Mouse (Mus musculus) frontal cortex, postnatal 10 days (tissue): ENCODE data around the gene Btbd35f29.
"Not testable (repeated sequence)": the region's sequence is repeated elsewhere in the genome, so short reads cannot be mapped to it uniquely, and the experiment has no call there.

Source experiments
- DNase-seq, 2 experiments: peaks; one replicate each; pipeline ENCODE4 v3.0.0; 2022; ENCODE audit warnings: low spot score in 2 of 2, mixed read lengths in 1 of 2

Btbd35f29 gene

DNA sequence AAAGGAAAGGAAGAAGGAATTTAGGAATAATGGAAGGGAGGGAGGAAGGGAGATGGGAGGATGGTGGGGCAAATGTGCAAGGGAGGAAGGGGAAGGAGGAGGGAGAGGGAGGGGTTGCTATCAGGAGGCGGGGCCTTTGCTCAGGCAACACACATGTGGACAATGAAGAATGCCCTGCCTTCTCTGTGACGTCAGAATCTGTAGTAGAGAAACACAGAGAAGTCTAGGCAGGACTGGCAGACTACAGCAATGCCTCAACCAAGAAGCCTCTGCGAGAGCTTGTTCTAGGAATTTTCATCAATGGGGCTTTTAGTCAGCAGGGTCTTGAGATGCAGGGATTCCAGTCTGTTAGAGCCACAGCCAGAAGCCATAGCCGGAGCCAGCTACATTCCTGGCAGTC lies at the start of gene Btbd35f29:
TSS of gene Btbd35f29 (plus strand) at position 301 of the 400 bp plus-strand sequence.
- DNase-seq, result not testable (repeated sequence)

DNA sequence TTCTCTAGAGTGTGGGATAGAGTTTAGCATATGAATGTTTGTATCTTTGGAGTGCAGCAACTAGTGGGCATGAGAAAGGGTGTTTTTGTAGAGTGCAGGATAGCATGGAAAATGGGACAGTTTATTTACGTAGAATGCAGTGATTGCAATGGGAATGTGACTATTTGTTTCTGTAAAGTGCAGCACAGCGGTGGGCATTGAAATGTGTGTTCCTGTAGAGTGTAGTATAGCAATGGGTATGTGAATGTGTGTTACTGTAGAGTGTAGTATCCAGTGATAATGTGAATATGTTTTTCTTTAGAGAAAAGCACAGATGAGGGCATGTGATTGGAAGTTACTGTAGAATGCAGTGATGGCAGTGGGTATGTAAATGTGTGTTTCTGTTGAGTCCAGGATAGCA lies 23.9 kb downstream of the Btbd35f29 start:
- not testable (repeated sequence) for DNase-seq

DNA sequence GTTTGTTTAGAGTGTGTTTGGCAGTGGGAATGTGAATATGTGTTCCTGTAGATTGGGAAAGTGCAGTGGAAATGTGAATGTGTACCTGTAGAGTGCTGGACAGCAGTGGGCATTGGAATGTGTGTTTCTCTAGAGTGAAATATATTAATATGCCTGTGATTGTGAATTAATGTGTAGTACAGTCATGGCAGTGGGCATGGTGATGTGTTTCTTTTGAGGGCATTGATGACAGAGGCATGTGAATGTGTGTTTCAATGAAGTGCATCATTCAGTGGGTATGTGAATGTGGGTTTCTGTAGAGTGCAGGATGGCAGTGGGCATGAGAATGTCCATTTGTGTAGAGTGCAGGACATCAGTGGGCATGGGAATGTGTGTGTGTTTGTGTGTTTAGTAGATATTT lies 27.7 kb downstream of the Btbd35f29 start:
- DNase-seq, result not testable (repeated sequence)

DNA sequence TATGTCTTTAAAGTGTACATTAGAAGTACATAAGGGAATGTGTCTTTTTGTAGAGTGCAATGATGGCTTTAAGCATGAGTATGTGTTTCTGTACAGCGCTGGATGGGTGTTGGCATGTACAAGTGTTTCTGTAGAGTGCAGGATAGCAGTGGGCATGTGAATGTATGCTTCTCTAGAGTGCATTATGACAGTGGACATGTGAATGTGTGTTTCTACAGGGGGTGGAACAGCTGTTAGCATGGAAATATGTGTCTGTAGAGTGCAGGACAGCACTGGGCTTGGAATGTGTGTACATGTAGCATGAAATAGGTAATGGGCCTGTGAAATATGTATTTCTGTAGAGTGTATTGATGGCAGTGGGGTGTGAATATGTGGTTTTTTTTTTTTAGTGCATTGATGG lies 28.4 kb downstream of the Btbd35f29 start:
- not testable (repeated sequence) for DNase-seq

DNA sequence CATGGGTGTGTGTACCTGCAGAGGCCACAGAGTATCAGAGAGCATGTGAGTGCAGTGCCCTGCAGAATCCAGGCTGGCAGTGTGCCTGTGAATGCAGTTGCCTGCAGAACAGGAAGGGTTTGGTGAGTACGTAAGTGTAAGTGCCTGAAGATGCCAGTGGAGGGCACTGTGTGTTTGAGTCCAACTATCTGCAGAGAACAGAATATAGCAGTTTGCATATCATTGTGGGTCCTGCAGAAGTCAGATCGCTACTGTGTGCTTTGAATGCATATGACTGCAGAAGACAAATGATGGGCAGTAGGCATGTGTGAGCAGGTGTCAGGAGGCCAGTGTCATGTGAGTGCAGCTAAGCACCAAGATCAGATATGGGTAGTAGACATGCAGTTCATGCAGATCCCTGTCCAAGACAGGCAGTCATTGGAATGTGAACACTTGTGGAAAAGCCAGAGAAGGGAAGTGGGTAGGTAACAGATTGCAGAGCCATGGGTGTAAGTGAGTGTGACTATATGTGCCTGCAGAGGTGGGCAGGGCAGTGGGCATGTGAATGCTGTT lies 41.1 kb downstream of the Btbd35f29 start:
- not testable (repeated sequence) for DNase-seq

DNA sequence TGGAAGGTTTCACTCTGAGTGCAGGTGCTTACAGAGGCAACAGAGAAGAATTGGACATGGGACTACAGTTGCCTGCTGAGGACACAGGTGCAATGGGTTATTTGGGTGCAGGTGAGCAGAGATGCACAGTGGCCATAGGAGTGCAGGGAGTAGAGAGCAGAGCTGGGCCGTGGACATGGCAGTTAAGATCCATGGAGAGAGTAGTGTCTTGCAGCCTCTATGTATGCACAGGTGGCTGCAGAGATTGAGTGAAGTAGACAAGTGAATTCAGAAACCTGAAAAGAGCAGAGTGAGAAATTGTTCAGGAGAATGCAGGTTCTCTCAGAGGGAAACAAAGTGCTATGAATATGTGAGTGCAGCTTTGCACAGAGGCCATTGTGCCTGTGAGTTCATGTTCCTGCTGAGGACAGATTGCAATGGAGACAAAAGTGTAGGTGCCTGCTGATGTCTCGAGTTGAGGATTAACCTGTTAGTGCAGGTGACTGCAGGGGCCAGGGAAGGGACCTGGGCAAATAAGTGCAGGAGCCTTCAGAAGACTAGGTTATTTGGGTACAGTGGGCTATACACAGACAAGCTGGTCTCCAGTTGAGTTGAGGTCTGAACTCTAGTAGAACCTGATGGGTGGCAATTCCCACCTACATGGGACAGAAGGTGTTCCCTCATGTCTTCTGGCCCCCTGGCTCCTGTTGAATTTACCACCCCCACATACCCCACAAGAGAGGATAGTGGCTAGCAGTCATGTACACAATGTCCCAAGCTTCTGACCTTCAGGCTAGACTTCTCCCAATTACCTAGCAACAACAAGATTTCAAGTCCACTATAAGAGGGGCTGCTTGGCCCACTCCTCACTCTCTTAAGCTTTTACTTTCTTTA lies 42.2 kb downstream of the Btbd35f29 start:
- DNase-seq, result not testable (repeated sequence)

DNA sequence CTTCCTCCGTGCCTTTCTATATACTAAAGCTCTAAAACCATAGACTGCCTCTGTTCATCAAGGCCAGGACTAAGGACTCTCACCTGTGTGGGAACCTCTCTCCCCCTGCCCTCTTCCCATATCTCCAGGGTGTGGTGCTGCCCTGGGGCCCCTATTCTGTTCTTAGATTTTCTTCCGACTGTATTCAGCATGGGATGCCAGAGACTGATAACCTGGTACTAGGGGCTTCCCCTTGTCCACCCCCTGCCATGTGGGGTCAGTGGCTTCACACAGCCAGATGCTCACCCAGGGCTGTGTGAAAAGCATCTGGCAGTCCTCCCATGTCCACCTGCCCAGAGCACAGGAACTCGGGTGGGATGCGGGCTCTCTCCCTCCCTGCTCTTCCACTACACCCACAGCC lies 43.1 kb downstream of the Btbd35f29 start:
- DNase-seq, result not testable (repeated sequence)

DNA sequence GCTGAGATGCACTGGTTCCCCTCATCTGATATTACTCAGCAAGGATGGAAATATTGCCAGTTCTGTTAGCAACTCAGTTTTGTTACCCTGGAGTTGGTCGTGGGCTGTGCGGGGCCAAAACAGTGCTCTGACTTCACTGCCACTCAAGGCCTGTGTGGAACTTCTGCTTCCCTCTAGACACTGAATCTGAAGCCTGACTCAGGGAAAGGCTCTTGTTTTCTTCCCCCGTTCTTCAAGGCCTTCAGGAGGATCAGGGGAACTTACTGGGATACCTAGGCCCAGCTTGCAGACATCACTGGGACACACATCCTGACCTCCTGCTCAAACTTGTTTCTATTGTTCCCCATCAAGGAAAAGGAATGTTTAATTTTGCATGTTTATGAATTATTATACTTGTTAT lies 45.2 kb downstream of the Btbd35f29 start:
- not testable (repeated sequence) for DNase-seq

DNA sequence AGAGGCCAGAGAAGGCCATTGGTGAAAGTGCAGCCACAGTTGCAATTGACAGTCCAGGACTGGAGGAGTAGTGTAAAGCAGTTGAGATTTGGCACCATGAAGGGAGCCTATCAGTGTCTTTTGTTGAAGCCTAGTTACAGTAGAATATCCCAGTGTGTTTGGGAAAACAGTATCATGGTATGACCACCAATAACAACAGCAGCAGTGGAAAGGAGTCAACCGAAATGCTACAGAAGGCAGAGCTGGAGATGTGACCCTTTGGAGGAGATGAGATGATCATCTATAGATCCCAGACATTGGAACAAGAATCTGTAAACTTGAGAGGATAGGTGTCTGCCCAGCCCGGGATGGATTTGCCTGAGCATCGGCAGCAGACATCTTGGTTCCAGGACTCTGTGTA lies 47.7 kb downstream of the Btbd35f29 start:
- not testable (repeated sequence) for DNase-seq
